Mouse (Mus musculus): ENCODE measurements around the gene Prelp.
"Not testable (repeated sequence)": the region's sequence is repeated elsewhere in the genome, so short reads cannot be mapped to it uniquely, and the experiment has no call there.

Prelp gene

DNA sequence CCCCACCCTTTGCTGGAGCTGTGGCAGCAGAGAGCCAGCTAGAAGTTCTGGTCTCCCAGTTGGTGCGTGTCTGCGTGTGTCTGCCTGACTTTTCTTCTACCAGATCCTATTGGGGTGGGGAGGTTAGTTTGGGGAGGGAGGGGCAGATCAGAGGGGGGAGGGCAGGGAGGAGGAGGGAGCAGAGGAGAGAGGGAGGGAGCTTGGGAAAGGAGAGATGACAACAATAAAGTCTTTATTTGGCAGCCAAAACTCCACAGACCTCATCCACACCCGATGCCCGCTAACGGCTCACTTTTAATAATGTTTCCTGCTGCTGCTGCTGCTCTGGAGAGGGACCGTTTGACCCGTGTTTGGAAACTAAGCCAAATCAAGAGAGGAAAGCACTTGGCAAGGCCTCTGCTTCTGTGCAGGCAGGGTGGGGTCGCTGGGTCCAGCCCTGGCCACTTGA lies at the start of gene Prelp:
TSS of gene Prelp (minus strand) at position 111 of the 448 bp plus-strand sequence.
- DNase-seq: no peak

DNA sequence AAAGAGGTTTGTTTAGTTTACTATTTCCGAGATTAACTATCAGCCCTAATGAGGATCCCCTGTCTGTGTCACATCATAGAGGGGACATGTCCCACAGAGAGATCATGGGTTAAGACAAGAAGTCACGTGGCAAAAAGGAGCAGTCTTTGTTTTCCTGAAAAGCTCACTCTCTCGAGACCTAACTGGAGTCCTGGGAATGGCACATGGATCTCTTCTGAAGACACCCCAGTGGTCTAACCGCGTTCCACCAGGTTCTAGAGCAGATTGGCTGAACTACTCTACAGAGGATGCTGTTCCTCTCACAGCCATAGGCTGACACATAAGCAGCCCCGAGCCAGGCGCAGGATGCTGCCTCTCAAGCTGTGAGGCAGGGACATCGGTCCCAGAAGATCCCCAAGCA lies 48.2 kb upstream of the Prelp start:
- no peak for DNase-seq

DNA sequence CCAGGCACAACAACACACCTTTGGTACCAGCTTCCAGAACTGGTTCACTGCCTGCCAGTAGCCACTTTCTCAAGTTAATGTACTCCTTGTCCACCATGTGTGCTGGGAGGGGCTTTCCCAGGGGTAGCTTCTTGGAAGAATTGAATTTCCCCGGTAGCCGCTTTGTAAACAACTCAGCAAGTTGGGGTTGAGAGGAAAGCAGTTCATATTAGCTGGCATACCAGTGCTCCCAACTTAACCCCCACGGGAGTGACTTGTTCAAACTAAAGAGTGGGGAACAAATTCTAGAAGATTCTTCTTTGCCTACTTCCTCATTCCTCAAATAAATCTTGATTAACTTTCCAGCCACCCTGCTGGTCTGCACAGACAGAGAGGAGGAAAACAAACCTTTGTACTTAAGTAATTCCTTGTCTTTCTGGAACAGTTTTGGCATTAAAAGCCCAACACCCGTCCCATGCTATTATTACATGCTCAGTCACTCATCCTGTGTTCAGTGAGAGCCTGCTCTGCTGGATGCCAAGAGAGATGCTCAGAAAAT lies 47.6 kb upstream of the Prelp start:
- DNase-seq: no peak

DNA sequence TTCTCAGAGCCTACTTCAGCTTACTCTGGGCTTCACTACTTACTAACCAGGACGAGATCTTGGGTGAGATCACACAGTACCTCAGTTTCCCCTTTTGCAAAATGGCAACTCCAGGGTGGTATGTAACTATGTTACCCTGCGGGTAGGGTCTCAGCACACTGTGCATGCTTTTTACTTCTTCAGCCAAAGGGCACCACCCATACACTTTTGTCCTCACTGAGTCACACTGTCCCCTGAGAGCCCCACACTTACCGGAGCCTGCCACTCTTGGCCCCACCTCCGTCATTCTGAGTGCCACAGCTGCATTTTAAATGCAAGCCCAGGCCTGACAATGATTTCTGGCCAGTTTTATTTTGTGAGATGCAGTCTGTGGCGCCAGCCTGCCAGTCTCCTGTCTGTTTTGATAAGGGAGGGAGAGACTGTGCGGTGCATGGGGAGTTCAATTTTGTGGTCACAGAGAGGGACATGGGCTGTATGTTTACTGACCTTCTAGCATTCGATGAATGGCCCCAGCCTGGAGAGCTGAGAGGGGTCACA lies 46.3 kb upstream of the Prelp start:
- DNase-seq: no peak

DNA sequence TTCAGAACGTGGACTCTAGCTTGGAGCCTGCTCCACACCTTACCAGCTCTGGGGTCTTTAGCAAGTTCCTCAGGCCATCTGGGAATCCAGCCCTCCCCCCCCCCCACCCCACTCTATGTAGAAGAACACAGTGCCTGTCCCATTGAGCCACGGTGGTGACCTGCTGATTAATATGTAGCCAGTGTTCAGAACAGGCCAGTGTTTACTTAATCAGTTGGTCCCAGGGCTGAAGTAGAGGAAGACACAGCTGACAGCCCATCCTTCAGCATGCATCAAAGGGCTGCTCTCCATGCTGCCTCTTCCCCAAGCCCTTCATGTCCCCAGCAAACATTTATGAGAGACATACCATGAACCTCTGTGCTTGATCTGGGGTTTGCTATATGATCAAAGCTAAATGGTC lies 44.8 kb upstream of the Prelp start:
- DNase-seq: no peak

DNA sequence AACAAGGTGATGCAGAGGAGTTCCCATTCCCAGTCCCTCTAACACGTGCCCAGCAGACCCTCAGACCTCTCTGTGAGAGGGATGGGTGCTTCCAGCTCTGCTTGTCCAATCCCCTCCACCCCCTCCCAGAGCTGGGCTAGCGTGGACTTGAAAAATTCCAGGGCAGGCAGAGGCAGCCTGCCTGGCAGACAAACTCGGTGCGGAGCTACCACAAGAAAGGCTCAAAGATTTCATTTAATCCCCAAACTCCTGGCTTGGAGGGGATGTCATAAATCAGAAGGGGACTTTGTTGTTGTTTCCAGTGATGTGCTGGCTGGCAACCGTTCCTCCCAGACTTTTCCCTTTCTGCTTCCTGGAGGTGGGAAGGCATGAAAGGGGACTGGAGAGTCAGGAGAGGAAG lies 44.1 kb upstream of the Prelp start:
- no peak for DNase-seq

DNA sequence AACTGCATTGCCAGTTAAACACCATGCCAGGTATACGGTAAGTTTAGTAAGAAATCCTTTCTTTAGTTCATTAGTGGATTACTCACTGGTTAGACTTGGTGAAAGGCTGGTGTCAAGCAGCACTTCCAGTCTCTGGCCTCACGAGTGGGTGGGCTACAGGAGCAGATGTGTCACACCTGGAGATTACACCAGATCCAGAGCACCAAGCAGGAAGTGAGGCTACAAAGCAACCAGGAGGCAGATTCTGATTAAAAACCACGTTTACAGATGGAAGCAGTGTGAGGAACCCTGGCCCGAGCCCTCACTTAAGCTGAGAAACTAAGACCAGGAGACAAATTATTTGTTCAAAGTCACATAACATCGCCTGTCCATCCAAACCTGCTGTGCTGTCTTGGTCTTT lies 43.5 kb upstream of the Prelp start:
- DNase-seq: no peak

DNA sequence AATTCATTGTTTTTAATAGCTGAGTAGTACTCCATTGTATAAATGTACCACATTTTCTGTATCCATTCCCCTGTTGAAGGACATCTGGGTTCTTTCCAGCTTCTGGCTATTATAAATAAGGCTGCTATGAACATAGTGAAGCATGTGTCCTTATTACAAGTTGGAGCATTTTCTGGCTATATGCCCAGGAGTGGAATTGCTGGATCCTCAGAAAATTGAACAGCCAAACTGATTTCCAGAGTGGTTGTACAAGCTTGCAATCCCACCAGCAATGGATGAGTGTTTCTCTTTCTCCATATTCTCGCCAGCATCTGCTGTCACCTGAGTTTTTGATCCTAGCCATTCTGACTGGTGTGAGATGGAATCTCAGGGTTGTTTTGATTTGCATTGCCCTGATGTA lies 42.4 kb upstream of the Prelp start:
- DNase-seq: not testable (repeated sequence)

DNA sequence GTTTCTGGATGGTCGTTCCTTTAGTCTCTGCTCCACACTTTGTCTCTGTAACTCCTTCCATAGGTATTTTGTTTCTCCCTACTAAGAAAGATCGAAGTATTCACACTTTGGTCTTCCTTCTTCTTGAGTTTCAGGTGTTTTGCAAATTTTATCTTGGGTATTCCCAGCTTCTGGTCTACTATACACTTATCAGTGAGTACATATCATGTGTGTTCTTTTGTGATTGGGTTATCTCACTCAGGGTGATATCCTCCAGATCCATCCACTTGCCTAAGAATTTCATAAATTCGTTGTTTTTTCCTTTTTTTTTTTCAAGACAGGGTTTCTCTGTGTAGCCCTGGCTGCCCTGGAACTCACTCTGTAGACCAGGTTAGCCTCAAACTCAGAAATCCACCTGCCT lies 41.9 kb upstream of the Prelp start:
- not testable (repeated sequence) for DNase-seq

DNA sequence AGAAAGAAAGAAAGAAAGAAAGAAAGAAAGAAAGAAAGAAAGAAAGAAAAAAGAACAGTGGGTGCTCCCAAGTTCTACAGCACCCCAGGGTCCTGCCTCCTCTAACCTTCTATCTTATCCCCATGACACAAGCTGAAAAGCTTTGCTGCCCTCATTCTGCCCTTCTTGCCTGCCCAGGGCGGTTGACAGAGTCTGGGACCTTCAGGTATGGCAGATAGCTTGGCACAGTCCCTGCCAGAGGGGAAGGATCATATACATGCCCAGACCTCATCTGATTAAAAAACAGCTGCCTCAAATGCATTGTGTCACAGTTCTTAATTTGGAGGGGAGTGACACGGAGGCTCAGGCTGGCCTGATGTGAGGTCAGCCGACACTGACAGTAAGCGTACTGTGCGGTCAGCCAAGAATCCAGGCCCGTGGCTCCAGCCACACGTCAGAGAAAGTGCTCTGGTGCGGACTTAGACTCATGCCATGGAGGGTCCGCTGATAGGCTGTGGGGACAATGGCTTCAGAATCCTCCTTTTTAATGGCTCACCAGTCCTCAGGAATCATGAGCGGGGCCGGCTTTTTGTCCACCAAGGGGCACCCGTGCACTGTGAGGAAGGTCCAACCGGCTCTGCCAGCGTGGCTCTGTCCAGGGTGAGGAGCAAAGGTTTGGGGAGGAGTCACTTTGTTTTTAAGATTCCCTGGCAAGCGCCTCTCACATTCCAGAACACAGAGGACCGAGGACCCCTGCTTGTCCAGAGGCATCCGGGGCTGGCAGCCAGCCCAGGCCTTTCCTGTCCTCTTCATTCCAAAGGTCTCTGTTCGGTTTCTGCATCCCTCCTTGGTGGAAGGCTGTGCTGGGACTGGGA lies 40.3 kb upstream of the Prelp start:
- peak; percentile 79 for DNase-seq

DNA sequence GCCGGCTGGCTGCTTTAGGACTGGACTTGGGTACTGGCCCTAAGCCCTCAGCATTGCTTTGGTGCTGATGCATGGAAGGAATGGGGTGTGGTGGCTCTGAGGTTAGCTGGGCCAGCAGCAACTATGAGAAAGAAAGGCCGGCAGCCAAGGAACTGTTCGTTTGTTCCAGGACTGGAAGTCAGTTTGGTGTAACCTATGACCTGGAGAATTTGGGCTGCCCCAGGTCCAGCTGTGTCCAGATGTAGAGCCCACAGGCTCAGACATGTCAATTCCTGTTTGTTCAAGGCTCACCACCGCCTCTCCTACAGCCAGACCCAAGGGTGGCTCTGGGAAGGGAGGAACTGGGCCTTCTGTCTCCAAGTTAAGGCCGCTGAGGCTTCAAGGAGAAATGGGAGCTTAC lies 38.3 kb upstream of the Prelp start:
- no peak for DNase-seq

DNA sequence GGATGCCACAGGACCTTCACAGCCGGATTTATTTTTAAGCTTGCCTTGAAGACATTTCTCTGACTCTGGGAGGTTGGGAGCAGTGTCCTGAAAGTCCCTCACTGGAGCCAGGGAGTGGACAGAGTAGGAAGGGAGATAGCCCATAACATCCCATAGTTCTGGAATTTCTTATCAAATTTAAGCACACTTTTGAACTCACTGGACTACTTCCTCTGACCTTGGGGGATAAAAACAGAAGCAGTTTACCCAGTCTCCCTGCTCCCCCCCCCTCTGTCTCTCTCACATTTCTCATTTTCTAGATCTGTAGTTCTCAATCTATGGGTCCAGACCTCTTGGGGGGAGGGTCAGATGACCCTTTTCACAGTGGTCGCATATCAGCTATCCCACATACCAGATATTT lies 32.8 kb upstream of the Prelp start:
- no peak for DNase-seq

DNA sequence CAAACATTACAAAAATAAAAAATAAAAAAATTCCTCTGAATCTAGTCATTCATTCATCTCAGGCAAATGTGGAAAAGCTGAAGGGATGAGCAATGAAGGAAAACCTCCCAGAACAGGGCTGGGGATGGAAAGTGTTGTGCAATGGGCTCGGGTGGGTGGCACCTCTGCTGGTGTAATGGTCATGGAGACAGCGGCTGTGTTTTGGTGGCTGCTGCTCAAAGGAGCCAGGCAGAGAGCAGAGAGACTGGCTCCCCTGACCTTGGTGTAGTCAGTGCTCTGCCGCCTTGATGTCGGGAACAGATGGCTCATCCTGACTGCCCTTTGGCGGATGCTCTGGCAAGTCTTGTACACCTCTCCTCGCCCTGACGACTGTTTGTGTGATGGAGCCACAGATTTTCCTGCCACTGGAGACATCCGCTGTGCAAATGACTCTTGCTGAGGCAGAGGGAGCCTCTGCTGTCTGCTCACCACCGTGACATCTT lies 32.1 kb upstream of the Prelp start:
- peak; percentile 59 for DNase-seq

DNA sequence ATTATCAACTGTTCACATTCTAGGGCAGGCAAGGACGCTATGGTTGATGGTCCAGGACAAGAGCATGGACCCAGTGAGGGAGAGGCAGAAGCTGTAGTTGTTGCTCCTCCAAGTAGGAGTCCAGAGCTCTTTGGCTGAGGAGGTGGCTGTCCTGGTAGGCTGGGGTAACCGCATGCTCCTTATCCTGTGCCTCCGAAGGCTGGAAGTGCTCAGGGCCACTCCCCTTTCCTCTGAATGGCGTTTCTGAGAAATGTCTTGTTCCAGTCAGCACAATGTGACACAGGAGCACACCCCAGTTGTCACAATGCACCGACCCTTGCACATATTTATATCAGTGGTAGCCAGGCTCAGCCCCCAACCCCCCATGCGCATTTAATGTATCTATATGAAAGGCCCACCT lies 30.4 kb upstream of the Prelp start:
- DNase-seq: no peak

DNA sequence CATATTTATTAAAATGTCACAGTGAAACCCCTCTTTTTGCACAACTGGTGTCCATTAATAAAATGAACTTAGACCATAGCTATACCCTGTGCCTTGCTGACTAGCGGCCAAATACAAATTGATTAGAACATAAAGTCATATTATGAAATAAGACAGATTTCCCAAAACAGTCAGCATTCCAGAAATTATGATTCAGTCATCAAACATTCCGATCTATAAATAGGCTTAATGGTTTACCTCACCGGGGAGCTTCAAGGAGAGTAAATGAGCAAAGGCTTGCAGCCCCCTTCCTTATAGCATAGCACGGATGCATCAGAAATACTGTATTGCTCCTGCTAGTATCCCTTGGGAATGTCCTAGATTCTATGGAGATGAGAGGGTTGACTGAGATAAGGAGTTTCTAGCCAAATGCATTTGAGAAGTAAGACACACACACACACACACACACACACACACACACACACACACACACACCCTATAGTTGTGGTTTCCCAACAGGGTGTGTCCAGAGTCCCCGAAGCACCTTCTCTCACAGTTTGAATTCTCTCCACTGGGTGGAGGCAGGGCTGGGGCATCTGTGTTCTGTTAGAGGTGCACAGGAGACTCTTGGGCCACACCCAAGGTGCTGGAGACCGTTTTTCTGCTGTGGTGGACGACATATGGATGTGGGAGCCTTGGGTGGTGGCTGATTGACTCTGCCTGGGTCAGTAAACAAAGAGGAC lies 29.0 kb upstream of the Prelp start:
- DNase-seq: no peak

DNA sequence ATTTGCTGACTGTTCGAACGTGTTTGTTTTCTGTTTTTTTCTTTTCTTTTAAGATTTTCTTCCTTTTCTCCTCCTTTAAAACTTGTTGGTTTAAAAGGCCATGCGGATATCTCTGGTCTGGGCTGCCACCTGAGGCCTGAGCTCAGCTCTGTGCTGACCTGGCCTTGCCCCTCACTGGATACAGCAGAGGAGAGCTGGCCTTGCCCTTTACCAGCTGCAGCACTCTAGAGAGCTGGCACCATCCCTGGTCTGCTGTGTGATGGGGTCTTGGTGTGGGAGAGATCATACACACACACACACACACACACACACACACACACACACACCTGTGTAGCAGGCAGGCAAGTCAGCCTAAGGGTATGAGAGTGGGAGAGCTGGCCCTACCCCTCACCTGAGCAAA lies 23.9 kb upstream of the Prelp start:
- DNase-seq: no peak

DNA sequence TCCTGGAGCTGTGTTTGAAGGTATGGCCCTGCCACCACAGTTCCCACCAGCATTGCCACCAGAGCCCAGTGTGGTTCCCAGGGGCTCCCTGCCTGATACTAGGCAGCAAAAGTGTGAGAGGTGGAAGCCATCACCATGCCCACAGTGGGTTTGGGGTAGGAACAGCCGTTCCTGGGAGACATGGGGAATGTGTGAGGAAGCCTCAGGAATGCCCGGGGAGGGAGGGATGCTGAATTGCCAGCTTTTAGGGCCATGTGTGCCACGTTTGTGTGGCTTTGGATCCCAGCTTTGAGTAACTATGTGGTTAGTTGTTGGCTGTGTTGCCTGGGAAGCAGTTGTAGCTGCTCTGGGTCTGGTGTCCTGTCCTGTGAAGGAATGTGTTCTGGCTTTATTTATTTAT lies 20.7 kb upstream of the Prelp start:
- no peak for DNase-seq

DNA sequence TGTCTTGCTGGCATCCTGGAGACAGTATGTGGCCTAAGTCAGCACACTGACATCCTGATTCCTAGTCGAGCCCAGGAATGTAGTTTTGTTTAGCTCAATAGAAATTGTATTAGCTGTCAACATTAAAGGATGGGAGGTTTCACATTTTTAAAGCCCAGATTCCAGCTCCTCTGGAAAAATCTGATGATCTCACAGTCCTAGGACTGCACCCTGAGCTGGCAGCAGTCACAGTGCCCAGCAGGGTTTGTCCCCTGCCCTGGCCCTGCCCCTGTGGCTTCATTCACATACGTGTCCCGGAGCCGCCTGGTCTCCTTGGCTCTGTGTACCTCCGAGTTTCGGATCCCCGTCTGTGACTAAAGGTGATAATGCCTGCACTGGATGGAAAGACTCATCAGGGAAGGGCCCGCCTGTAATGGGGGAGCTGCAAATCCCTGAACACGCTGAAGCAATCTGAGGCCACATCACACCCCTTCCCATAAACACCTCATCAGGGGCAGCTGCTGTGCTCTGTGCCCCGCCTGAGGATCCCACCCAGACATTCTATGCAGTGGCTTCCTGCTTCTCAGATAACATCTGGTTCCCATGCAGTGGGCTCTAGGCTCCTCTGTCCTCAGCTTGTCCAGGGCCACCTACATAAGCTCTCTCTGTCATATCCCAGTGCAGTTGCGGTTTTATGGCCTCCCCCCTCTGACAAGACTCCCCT lies 20.1 kb upstream of the Prelp start:
- no peak for DNase-seq

DNA sequence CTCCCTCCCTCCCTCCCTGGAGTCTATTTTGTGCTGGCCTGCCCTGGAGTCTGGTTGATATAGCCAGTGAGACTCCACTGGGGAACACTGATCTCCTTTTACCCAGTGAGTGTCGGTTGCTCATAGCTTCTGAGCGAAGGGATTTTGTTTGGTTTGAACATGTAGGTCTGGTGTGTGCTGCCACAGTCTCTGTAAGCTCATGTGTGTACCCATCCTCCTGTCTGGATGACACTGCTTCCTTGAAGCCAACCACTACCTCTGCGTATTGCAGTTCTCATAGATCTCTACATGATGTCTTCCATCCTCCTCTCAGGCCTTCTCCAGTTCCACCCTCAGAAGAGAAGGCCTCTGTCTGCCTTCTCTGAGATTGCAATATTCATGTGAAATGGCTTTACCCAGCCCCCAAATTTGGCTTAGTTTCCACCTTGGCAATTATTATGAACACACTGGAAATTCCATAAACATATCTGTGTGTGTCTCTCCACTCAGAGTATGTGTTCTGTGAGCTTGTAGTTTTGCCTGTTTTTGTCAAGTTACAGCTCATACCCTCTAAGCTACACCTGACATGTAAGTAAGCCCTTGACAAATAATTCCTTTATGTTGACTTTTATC lies 19.4 kb upstream of the Prelp start:
- DNase-seq: no peak

DNA sequence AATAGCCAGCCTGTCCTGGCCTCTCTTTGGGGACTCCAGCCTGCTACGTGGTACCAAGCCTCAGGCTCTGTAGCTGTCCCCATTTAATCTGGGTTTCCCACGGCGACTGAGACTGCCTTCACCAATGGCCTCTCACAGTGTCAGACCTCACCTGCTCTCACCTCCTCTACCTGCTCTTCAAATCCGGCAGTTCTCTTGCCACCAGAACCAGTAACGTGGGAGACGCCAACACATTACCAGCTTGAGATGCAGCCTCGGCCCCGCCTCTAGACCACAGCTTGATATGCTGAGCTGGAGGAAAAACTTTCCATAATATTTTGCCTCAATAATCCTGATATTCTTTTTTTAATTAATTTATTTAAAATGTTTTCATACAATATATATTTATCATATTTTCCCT lies 18.5 kb upstream of the Prelp start:
- DNase-seq: no peak

DNA sequence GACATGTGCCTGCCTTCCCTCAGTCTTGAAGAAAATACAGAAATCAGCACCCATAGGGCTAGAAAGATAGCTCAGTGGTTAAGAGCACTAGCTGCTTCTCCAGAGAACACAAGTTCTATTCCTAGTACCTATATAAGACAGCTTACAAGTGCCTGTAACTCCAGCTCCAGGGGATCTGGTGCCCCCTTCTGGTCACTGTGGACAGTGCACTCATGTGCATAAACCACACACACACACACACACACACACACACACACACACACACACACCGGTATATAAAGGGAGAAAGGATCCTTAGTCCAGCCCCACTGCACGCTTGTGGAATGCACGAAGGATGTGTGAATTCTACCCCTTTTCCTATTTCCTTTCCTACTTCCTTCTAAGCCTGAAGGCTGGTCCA lies 15.0 kb upstream of the Prelp start:
- DNase-seq: no peak

DNA sequence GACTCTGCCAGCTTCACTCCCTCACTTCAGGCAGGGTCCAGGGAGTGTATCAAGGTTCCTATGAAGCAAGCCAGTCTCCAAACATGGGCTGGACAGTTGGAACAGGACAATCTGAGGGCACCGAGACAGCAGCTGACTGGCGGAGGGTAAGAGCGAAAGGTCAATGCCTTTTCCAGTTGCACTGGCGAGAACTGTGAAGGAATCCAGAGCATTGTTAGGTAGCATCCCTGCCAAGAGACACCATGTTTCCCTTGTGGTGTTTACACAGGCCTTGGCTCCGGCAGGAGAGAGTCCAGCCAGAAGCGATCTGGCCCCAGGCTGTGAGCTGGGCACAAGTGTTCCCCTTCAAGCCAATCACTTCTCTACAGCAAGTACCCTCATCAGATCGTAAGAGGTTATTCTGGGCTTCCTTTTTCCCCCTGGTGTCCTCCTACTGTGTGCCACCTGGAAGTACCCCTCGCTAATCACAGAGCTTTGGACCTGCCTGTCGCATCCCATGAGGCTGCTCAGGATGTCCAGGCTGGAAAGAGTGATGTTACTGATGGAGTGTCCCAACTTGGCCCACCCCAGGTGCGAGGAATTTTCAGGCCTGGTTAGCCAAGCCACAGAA lies 13.2 kb upstream of the Prelp start:
- DNase-seq: peak; percentile 31
